Mouse (Mus musculus): Measurements from ENCODE around the gene Ube2q2. TPM values are rescaled to one million over a fixed set of nuclear protein-coding genes. Genes with fewer than 3 reads are reported as not detected.

The Ube2q2 gene
- polyA plus RNA-seq, 1 experiment from 2014 or later = 24.8 TPM

- ATAC-seq (ENCODE audit: insufficient number of reproducible peaks, insufficient read depth, low FRiP score, low read depth) = no peak
- Histone ChIP-seq H3K9me3 (ENCODE audit: control insufficient read depth, low read depth, low read length) (no peaks in the 10 kb centered on the region), H3K4me3 (ENCODE audit: low read depth, low read length) (no peak overlapping the region), H3K4me2 (replicated peaks; ENCODE audit: low read depth, low read length) (no peak overlapping the region), H3K4me1 (ENCODE audit: control insufficient read depth, insufficient read depth, low read length) (no peaks in the 10 kb centered on the region), H3K27me3 (ENCODE audit: control insufficient read depth, insufficient read depth, low read length) (no peaks in the 10 kb centered on the region), H3K9ac (replicated peaks; ENCODE audit: low read depth, low read length) (no peak overlapping the region), H3K36me3 (ENCODE audit: control insufficient read depth, insufficient read depth, low read length) (no peaks in the 10 kb centered on the region), H3K27ac (ENCODE audit: low read length) (no peak overlapping the region)
- WGBS = 87% methylated on average over 5 of the region's 5 CpGs
Observed at GRCm38 (mm10) chr9:55117293-55118055, 31.2 kb upstream of the Ube2q2 start.

GRCm38 (mm10) chr9:55122586-55122985 is 26.1 kb upstream of the Ube2q2 start:
- Histone ChIP-seq H3K27ac (ENCODE audit: low read length) (no peak overlapping the region), H3K4me1 (ENCODE audit: control insufficient read depth, insufficient read depth, low read length) (no peaks in the 10 kb centered on the region), H3K4me2 (replicated peaks; ENCODE audit: low read depth, low read length) (no peak overlapping the region), H3K9me3 (ENCODE audit: control insufficient read depth, low read depth, low read length) (no peaks in the 10 kb centered on the region), H3K4me3 (ENCODE audit: low read depth, low read length) (no peak overlapping the region), H3K27me3 (ENCODE audit: control insufficient read depth, insufficient read depth, low read length) (no peaks in the 10 kb centered on the region), H3K9ac (replicated peaks; ENCODE audit: low read depth, low read length) (no peak overlapping the region), H3K36me3 (ENCODE audit: control insufficient read depth, insufficient read depth, low read length) (no peaks in the 10 kb centered on the region)
- WGBS = 54% methylated on average over 3 of the region's 3 CpGs
- no peak for ATAC-seq (ENCODE audit: insufficient number of reproducible peaks, insufficient read depth, low FRiP score, low read depth)

GRCm38 (mm10) chr9:55125735-55126134 is 22.9 kb upstream of the Ube2q2 start:
- H3K27ac ChIP-seq (ENCODE audit: low read length) = no peak overlapping the region
- no peaks in the 10 kb centered on the region for H3K27me3 ChIP-seq (ENCODE audit: control insufficient read depth, insufficient read depth, low read length)
- no peaks in the 10 kb centered on the region for H3K9me3 ChIP-seq (ENCODE audit: control insufficient read depth, low read depth, low read length)
- H3K4me3 ChIP-seq (ENCODE audit: low read depth, low read length) = no peak overlapping the region
- no peak for ATAC-seq (ENCODE audit: insufficient number of reproducible peaks, insufficient read depth, low FRiP score, low read depth)
- no peak overlapping the region for H3K4me2 ChIP-seq (replicated peaks; ENCODE audit: low read depth, low read length)
- no peaks in the 10 kb centered on the region for H3K36me3 ChIP-seq (ENCODE audit: control insufficient read depth, insufficient read depth, low read length)
- 78% methylated on average over 7 of the region's 7 CpGs for WGBS
- H3K4me1 ChIP-seq (ENCODE audit: control insufficient read depth, insufficient read depth, low read length) = no peaks in the 10 kb centered on the region
- H3K9ac ChIP-seq (replicated peaks; ENCODE audit: low read depth, low read length) = no peak overlapping the region

- no peak overlapping the region for H3K27ac ChIP-seq (ENCODE audit: low read length)
- H3K4me1 ChIP-seq (ENCODE audit: control insufficient read depth, insufficient read depth, low read length) = no peaks in the 10 kb centered on the region
- no peak for ATAC-seq (ENCODE audit: insufficient number of reproducible peaks, insufficient read depth, low FRiP score, low read depth)
- no peaks in the 10 kb centered on the region for H3K9me3 ChIP-seq (ENCODE audit: control insufficient read depth, low read depth, low read length)
- H3K36me3 ChIP-seq (ENCODE audit: control insufficient read depth, insufficient read depth, low read length) = no peaks in the 10 kb centered on the region
- H3K4me2 ChIP-seq (replicated peaks; ENCODE audit: low read depth, low read length) = no peak overlapping the region
- no peak overlapping the region for H3K9ac ChIP-seq (replicated peaks; ENCODE audit: low read depth, low read length)
- WGBS = 83% methylated on average over 1 of the region's 1 CpGs
- H3K4me3 ChIP-seq (ENCODE audit: low read depth, low read length) = no peak overlapping the region
- H3K27me3 ChIP-seq (ENCODE audit: control insufficient read depth, insufficient read depth, low read length) = no peaks in the 10 kb centered on the region
Observed at GRCm38 (mm10) chr9:55126295-55126694, 22.4 kb upstream of the Ube2q2 start.

DNA sequence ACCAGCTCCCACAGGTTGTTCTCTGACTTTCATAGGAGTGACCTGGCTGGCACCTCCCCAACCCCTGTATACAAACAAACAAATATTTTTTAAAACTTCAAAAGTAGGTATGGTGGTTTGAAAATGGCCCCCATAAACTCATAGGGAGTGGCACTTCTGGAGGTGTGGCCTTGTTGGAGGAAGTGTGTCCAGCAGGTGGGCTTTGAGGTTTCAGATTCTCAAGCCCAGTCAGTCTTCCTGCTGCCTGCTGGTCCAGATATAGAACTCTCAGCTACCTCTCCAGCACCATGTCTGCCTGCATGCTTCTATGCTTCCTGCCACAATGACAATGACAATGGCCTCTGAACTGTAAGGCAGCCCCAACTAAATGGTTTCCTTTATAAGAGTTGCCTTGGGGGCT is 16.8 kb upstream of the Ube2q2 start:
- no peaks in the 10 kb centered on the region for H3K9me3 ChIP-seq (ENCODE audit: control insufficient read depth, low read depth, low read length)
- H3K27me3 ChIP-seq (ENCODE audit: control insufficient read depth, insufficient read depth, low read length) = no peaks in the 10 kb centered on the region
- H3K4me1 ChIP-seq (ENCODE audit: control insufficient read depth, insufficient read depth, low read length) = no peaks in the 10 kb centered on the region
- no peak overlapping the region for H3K4me2 ChIP-seq (replicated peaks; ENCODE audit: low read depth, low read length)
- no peak for ATAC-seq (ENCODE audit: insufficient number of reproducible peaks, insufficient read depth, low FRiP score, low read depth)
- H3K36me3 ChIP-seq (ENCODE audit: control insufficient read depth, insufficient read depth, low read length) = no peaks in the 10 kb centered on the region
- no peak overlapping the region for H3K9ac ChIP-seq (replicated peaks; ENCODE audit: low read depth, low read length)
- H3K27ac ChIP-seq (ENCODE audit: low read length) = no peak overlapping the region
- H3K4me3 ChIP-seq (ENCODE audit: low read depth, low read length) = no peak overlapping the region

DNA sequence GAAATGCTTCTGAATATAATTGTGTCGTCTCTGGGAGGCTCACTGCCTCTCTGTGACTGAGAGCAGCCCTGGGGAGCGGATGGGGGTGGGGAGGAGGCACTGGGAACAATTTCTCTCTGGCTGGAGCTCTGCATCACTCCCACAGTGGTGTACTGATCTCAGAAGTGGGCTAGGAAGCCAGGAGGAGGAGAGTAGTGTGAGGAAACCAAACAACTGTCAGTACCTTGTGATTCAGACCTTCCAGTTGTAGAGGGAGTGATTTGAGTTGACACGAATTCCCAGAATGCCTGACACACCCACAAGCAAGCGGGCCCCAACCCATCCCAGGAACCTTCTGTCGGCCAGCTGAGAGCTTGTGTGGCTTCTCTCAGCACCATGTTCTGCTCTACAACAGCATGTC is 12.1 kb upstream of the Ube2q2 start:
- H3K27me3 ChIP-seq (ENCODE audit: control insufficient read depth, insufficient read depth, low read length) = no peaks in the 10 kb centered on the region
- H3K4me3 ChIP-seq (ENCODE audit: low read depth, low read length) = no peak overlapping the region
- H3K36me3 ChIP-seq (ENCODE audit: control insufficient read depth, insufficient read depth, low read length) = no peaks in the 10 kb centered on the region
- WGBS = 33% methylated on average over 5 of the region's 5 CpGs
- H3K4me1 ChIP-seq (ENCODE audit: control insufficient read depth, insufficient read depth, low read length) = no peaks in the 10 kb centered on the region
- no peak for ATAC-seq (ENCODE audit: insufficient number of reproducible peaks, insufficient read depth, low FRiP score, low read depth)
- no peaks in the 10 kb centered on the region for H3K9me3 ChIP-seq (ENCODE audit: control insufficient read depth, low read depth, low read length)
- no peak overlapping the region for H3K9ac ChIP-seq (replicated peaks; ENCODE audit: low read depth, low read length)
- no peak overlapping the region for H3K4me2 ChIP-seq (replicated peaks; ENCODE audit: low read depth, low read length)
- H3K27ac ChIP-seq (ENCODE audit: low read length) = no peak overlapping the region

DNA sequence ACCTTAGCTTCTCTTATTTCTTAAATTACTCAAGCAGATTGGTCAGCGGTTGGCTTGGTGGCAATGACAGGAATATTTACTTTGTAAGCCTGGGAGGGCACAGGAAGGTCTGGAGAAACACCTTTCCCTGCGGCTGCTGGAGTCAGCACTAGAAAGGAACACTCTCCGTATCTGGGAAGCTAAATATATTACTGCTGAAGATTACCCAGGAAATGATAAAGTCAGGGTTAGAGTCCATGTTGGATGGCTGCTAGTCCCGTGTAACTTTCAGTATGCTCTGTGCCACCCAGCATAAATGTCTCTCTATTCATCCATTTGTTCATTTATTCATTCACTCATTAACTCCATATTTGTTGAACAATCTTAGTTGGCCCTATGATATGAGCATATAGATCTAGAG is 11.5 kb upstream of the Ube2q2 start:
- H3K9ac ChIP-seq (replicated peaks; ENCODE audit: low read depth, low read length) = no peak overlapping the region
- no peak for ATAC-seq (ENCODE audit: insufficient number of reproducible peaks, insufficient read depth, low FRiP score, low read depth)
- WGBS = 60% methylated on average over 4 of the region's 4 CpGs
- H3K36me3 ChIP-seq (ENCODE audit: control insufficient read depth, insufficient read depth, low read length) = no peaks in the 10 kb centered on the region
- no peaks in the 10 kb centered on the region for H3K9me3 ChIP-seq (ENCODE audit: control insufficient read depth, low read depth, low read length)
- no peak overlapping the region for H3K4me2 ChIP-seq (replicated peaks; ENCODE audit: low read depth, low read length)
- no peaks in the 10 kb centered on the region for H3K4me1 ChIP-seq (ENCODE audit: control insufficient read depth, insufficient read depth, low read length)
- no peak overlapping the region for H3K27ac ChIP-seq (ENCODE audit: low read length)
- H3K27me3 ChIP-seq (ENCODE audit: control insufficient read depth, insufficient read depth, low read length) = no peaks in the 10 kb centered on the region
- H3K4me3 ChIP-seq (ENCODE audit: low read depth, low read length) = no peak overlapping the region

- no peaks in the 10 kb centered on the region for H3K4me1 ChIP-seq (ENCODE audit: control insufficient read depth, insufficient read depth, low read length)
- no peaks in the 10 kb centered on the region for H3K9me3 ChIP-seq (ENCODE audit: control insufficient read depth, low read depth, low read length)
- ATAC-seq (ENCODE audit: insufficient number of reproducible peaks, insufficient read depth, low FRiP score, low read depth) = no peak
- no peaks in the 10 kb centered on the region for H3K36me3 ChIP-seq (ENCODE audit: control insufficient read depth, insufficient read depth, low read length)
- H3K27ac ChIP-seq (ENCODE audit: low read length) = no peak overlapping the region
- no peak overlapping the region for H3K4me3 ChIP-seq (ENCODE audit: low read depth, low read length)
- H3K4me2 ChIP-seq (replicated peaks; ENCODE audit: low read depth, low read length) = no peak overlapping the region
- 63% methylated on average over 5 of the region's 5 CpGs for WGBS
- no peaks in the 10 kb centered on the region for H3K27me3 ChIP-seq (ENCODE audit: control insufficient read depth, insufficient read depth, low read length)
- H3K9ac ChIP-seq (replicated peaks; ENCODE audit: low read depth, low read length) = no peak overlapping the region
Observed at GRCm38 (mm10) chr9:55139958-55140357, 8.7 kb upstream of the Ube2q2 start.
